Mouse (Mus musculus) frontal cortex, adult 2 months (tissue): Measurements from ENCODE around the gene Mrps16. TPM values are rescaled to one million over a fixed set of nuclear protein-coding genes. Genes with fewer than 3 reads are reported as not detected.

Experiments
- DNase-seq, 2 experiments: peaks; one replicate each; pipeline ENCODE4 v3.0.0; 2022; ENCODE audit warnings: low spot score in 1 of 2; ENCODE audit errors: extremely low spot score in 1 of 2
- polyA plus RNA-seq: library from polyadenylated mRNA; depleted of rRNA; stranded (reverse); fragments of >200 nt; gene quantifications from 2 replicates; pipeline ENCODE4 v1.2.3, GENCODE M21; 2012; rRNA removed

Gene Mrps16
- polyA plus RNA-seq, 1 experiment = 39.6 TPM

DNA sequence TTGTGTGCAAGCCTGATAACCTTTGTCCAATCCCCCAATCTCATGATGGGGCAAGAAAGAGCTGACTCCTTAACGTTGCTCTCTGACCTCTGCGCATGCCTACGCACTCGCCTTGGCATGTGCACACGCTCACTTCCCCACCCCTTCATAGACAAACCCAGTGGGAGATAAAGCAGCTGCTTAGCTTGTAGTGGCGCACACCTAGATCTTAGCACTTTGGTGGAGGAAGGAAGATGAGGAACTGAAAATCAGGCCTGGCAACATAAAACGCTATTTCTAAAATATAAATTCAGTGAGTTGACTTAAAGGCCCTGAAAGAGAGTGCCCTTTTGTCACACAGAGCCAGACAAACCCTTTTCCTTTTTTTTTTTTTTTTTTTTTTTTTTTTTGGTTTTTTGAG, 22.6 kb downstream of the Mrps16 start:
- DNase-seq = no peak

DNA sequence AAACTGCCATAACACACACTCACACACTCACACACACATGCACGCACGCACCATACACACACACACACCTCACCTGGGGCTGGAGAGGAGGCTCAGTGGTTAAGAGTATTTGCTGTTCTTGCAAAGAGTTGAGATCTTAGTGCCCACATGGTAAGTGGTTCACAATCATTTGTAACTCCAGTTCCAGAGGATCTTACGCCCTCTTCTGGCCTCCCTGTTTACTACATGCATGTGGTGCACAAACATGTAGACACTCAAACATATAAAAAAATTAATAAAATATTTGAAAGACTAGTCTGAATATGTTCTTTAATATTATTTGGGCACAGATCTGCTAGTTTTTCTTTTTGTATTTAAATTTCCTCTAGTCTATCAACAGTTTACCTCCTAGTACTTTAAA, 25.2 kb downstream of the Mrps16 start:
- no peak for DNase-seq

DNA sequence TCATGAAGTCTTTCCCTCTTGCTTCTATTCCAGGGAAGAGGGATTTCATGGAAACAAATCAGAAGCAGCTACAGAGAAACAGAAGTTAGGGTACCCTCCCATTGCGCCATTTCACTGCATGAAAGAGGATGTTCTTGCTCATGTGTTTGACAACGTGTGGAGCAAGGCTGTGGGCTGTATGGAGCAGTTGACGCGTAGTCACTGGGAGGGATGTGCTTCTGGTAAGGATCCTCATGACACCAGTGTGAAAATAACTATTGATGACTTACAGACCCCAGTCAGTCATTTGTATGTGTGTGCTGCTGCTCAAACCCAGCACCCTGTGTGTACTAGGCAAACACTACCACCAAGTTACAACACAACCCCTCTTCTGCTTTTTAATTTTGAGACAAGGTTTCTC, 30.2 kb downstream of the Mrps16 start:
- no peak for DNase-seq

DNA sequence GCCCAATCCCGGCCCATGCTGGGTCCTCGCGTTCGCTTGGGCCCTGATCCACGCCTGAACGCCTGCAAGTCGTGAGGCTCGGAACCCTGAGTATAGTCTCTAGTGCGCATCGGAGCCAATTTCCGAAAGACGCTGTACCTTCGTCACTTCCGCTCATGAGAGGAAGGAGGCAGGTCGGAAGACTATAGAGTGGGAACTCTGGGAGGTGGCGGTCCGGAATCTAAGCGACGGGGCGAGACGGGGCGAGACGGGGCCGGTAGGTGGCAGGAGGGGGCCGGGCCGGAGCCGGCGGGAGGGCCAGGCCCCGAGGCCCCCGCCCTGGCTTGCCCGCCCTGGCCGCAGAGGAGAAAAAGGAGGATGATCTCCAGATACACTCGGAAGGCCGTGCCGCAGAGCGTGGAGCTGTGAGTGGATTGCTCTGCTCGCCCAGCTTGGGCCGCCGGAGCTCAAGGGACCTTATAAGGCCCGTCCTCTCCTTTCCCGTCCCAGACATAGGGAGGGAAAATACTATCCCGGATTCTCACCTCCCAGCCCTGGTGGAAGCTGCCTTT, 45.4 kb downstream of the Mrps16 start, which contains the start of the genes Ecd and Fam149b:
TSS of gene Ecd (minus strand) at position 131 of the 551 bp plus-strand sequence.
TSS of gene Fam149b (plus strand) at position 172 of the 551 bp plus-strand sequence.
- peak; percentile 88 to 97 for DNase-seq

DNA sequence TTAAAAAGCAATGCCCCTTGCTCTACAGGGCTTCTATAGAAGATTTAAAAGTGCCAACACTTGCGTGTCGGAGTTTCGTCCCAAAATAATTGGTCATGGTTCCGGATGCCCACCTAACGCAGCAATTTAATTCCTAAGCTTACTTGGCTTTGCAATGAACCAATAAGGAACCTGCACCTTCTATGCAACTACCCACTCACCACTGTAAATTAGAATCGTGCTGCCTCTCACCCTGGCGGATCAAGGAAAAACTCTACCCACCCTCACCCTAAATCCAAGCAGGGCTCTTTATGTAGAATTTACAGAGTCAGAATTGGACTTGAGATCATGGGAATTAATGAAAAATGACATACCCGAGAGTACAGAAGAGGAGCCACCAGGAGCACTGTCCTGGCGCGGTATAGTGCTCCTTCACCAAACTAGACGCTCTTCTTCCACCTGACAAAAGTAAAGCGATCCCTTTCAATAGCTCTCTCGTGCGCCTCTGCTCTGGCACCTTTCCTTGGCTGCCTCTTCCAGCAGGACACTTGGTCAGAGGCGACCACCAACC, 45.9 kb downstream of the Mrps16 start:
- peak in 1 of 2 experiments; percentile 47 for DNase-seq

DNA sequence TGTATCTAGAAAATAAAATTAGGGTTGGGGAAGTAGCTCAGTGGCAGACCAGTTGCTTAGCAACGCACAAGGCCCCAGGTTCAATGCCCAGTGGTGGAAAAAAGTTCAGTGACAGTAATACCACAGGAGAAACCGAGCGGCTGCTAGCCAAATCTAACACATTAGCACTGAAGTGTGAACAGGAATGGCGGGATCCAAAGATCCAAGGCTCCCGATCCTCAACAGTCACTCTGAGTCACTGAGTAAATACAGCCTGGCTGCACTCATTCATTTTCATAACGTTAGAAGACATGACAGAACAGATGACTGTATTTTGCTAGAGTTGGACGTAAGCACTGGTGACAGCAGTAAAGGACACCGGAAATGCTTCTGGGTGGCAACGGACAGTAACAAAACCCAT, 47.5 kb downstream of the Mrps16 start:
- DNase-seq = peak in 1 of 2 experiments; percentile 33

DNA sequence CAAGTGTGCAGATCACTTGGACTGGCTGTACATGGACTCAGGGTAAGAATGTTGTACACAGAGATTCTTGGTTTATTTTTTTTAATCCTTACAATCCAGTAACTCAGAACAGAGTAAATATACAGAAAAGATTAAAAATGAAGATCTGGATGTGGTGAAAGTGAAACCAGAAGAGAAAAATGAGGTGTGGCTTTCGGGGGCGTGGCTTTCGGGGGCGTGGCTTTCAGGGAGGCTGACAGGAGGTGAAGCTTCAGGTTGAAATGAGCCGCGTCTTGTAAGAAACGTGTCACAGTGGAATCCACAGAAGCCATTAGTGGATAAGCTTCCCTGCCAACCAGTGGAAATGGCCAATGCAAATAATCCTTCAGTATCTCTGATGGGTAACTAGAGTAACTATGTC, 52.6 kb downstream of the Mrps16 start:
- no peak for DNase-seq

DNA sequence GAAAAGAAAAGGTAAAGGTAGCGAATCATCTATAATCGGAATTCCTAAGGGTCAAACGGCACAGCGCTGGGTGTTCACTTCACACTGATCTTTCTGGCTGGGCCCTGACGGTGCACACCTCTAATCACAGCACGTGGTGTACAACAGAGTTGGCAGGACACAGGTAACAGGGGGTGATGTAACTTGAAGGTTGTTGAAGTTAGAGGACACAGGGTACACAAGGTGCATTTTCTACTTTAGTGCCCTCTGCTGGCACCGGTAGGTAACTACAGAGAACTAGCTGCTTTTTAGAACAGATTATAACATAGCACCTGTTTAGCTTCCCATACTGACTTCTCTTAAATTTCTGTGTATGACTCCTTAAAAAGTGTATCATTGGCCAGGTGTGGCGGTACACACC, 53.3 kb downstream of the Mrps16 start:
- no peak for DNase-seq

DNA sequence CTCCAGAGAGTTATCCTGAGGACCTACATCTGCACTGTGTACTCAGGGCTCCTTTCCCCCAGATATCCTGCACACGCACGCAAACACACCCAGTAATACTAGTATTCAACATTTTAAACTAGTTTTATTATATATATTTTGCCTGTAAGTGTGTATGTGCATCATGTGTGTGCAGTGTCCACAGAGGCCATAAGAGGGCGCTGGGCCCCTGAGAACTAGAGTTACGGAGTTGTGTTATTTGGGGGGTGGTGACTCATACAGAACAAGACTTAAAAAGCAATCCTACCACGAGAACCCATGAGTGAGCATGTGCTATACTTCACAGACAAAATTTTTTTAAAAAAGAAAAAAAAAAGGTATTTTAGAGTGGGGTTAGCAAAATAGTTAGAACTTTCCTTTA, 54.0 kb downstream of the Mrps16 start:
- DNase-seq = no peak

Other genes starting within 250 kb of the Mrps16 start
- gene Kcnk5, start 211.8 kb downstream of the Mrps16 start, polyA plus RNA-seq = 0.80 and 0.86 TPM in 2 replicates
- not detected in 2 replicates for gene Kcnk16, start 124.4 kb downstream of the Mrps16 start, polyA plus RNA-seq
- 26.7 and 38.3 TPM in 2 replicates for gene Nudt13, start 98.9 kb downstream of the Mrps16 start, polyA plus RNA-seq
- 30.9 and 31.3 TPM in 2 replicates for gene Ecd, start 45.5 kb downstream of the Mrps16 start, polyA plus RNA-seq
- gene Fam149b, start 45.5 kb downstream of the Mrps16 start, polyA plus RNA-seq = 56.6 and 58.7 TPM in 2 replicates
- 52.2 and 52.7 TPM in 2 replicates for gene Dnajc9, start 4.7 kb downstream of the Mrps16 start, polyA plus RNA-seq
- 0.72 and 1.7 TPM in 2 replicates for gene Cfap70, start 58.6 kb upstream of the Mrps16 start, polyA plus RNA-seq
- gene Anxa7, start 86.5 kb upstream of the Mrps16 start, polyA plus RNA-seq = 72.6 TPM in 2 replicates
- 0.36 and 0.62 TPM in 2 replicates for gene Mss51, start 103.3 kb upstream of the Mrps16 start, polyA plus RNA-seq
- gene Ppp3cb, start 152.9 kb upstream of the Mrps16 start, polyA plus RNA-seq = 173 and 179 TPM in 2 replicates
- 40.5 and 45.0 TPM in 2 replicates for gene Usp54, start 247.4 kb upstream of the Mrps16 start, polyA plus RNA-seq